Comparison of ENCODE assay signal across 10 mouse cellular contexts in the genomic region with DNA sequence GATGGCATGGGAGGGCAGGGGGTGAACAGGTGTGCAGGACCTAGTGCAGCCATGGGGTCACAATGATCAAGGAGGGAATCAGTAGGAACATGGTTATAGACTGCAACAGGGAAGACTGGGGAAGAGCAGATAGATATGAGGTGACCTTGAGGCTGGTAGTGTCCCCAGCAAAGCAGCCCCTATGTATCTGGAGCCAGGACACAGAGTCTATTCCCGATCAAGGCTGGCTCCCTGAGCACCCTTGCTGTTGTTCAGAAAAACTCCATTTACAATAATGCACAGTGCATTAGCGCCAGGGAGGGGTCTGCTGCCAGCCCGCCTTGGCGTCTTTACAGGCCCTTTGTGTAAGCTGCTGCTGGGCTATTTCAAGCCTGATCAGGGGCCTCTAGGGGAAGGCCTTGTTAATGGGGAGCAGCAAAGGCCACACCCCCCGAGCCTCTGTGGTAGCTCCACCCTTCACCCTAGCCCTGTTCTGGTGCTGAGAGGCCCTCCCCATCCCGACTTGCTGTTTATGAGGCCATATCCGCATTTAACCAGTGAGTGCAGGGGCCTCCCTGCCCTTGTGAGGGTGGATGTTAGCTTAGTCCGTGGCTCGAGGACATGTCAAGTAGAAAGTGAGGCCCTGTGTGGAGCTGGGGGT. TPM values are rescaled to one million over a fixed set of nuclear protein-coding genes. Genes with fewer than 3 reads are reported as not detected.
DNase-seq lines count a peak whose midpoint lies in the region; ATAC-seq and TF ChIP-seq lines count a peak whose summit lies in the region.
"Had no signal": no experiment of that assay in that cellular context is flagged by ENCODE, and none has a peak within 500 bp of the region (broad histone marks: within the 10 kb centered on the region; RNA-seq: fewer than 3 reads in every experiment).

No protein-coding gene starts in this region.

- H3K27ac ChIP-seq in lung, embryonic 16.5 days (ENCODE audit: low read length), result 0 out of 2 replicates have a peak overlapping the region, but pooled peaks have one; percentile 16
- no peak overlapping the region for H3K27ac ChIP-seq in forebrain, embryonic 15.5 days (replicated peaks)
- no peak overlapping the region for H3K27ac ChIP-seq in hindbrain, postnatal 0 days

- DNase-seq in lung, postnatal 4 days, result no peak
- DNase-seq in hindbrain, postnatal 0 days (ENCODE audit: low spot score), result peak; percentile 54
- peak; percentile 59 for DNase-seq in retina, embryonic 14.5 days (ENCODE audit: low spot score)
- no peak for DNase-seq in right cerebral cortex, postnatal 36 days (ENCODE audit: low spot score in 2 of 2)
- DNase-seq in spleen, postnatal 36 days (ENCODE audit: low spot score in 2 of 2), result no peak
- no peak for DNase-seq in thymus, adult 18-20 months
- DNase-seq: thymus, postnatal 14 days had no signal

- H3K9ac ChIP-seq in lung, embryonic 16.5 days (ENCODE audit: low read length), result no peak overlapping the region
- H3K9ac ChIP-seq in forebrain, embryonic 15.5 days (replicated peaks), result 0 out of 2 replicates have a peak overlapping the region, but pooled peaks have one; percentile 19
- no peak overlapping the region for H3K9ac ChIP-seq in hindbrain, postnatal 0 days (replicated peaks; ENCODE audit: low read length)

- no peaks in the 10 kb centered on the region for H3K36me3 ChIP-seq in lung, embryonic 16.5 days (ENCODE audit: control insufficient read depth, insufficient read depth, low read length)
- H3K36me3 ChIP-seq in forebrain, embryonic 15.5 days, result no peaks in the 10 kb centered on the region
- H3K36me3 ChIP-seq in hindbrain, postnatal 0 days (ENCODE audit: insufficient read depth, low read length), result no peaks in the 10 kb centered on the region

- H3K27me3 ChIP-seq in lung, embryonic 16.5 days (ENCODE audit: control insufficient read depth, insufficient read depth, low read depth, low read length), result no peaks in the 10 kb centered on the region
- no peaks in the 10 kb centered on the region for H3K27me3 ChIP-seq in forebrain, embryonic 15.5 days
- no peaks in the 10 kb centered on the region for H3K27me3 ChIP-seq in hindbrain, postnatal 0 days (ENCODE audit: insufficient read depth, low read length)

- H3K4me3 ChIP-seq in lung, embryonic 16.5 days (ENCODE audit: low read length), result no peak overlapping the region
- no peak overlapping the region for H3K4me3 ChIP-seq in forebrain, embryonic 15.5 days
- no peak overlapping the region for H3K4me3 ChIP-seq in hindbrain, postnatal 0 days (ENCODE audit: low read length)

- ATAC-seq in lung, embryonic 16.5 days (ENCODE audit: low read depth), result peak; percentile 60; the same call in 1 of the 2 replicates
- ATAC-seq in forebrain, embryonic 15.5 days (replicated peaks), result peak; percentile 78
- peak; percentile 51; the same call in 1 of the 2 replicates for ATAC-seq in hindbrain, postnatal 0 days
- ATAC-seq: inflammation-experienced regulatory T-cells, adult 6 months had no signal

- no peaks in the 10 kb centered on the region for H3K9me3 ChIP-seq in lung, embryonic 16.5 days (ENCODE audit: control insufficient read depth, low read length)
- no peaks in the 10 kb centered on the region for H3K9me3 ChIP-seq in forebrain, embryonic 15.5 days
- H3K9me3 ChIP-seq in hindbrain, postnatal 0 days (ENCODE audit: low read length), result 0 out of 2 replicates have a peak, but pooled peaks cover 4% of the 10 kb centered on the region

- no peaks in the 10 kb centered on the region; the same call in 1 of the 2 replicates for H3K4me1 ChIP-seq in lung, embryonic 16.5 days (replicated peaks; ENCODE audit: control insufficient read depth, insufficient read depth, low read length)
- peaks cover 9% of the 10 kb centered on the region for H3K4me1 ChIP-seq in forebrain, embryonic 15.5 days
- no peaks in the 10 kb centered on the region for H3K4me1 ChIP-seq in hindbrain, postnatal 0 days (ENCODE audit: insufficient read depth, low read length)

- 15% methylated on average over 9 of the region's 9 CpGs for WGBS in lung, embryonic 16.5 days
- 9% methylated on average over 9 of the region's 9 CpGs for WGBS in forebrain, embryonic 15.5 days
- 17% methylated on average over 9 of the region's 9 CpGs for WGBS in hindbrain, postnatal 0 days

- TF ChIP-seq CTCF in hindbrain, postnatal 0 days (IDR thresholded peaks at IDR 0.05; ENCODE audit: low read depth), result no peak

- no peak overlapping the region for H3K4me2 ChIP-seq in lung, embryonic 16.5 days (ENCODE audit: low read depth, low read length)
- no peak overlapping the region for H3K4me2 ChIP-seq in forebrain, embryonic 15.5 days (replicated peaks)
- no peak overlapping the region for H3K4me2 ChIP-seq in hindbrain, postnatal 0 days (ENCODE audit: low read depth, low read length)

RNA-seq across cellular contexts. Expression of a gene that starts 7.9 kb away (rescaled TPM):
- 5.8 and 7.4 TPM in 2 replicates for polyA plus RNA-seq in lung, embryonic 16.5 days (2015; fragmentation: Nextera tagmentation; extraction: Ambion mirVana)
- polyA plus RNA-seq in forebrain, embryonic 15.5 days (2015; fragmentation: Nextera tagmentation; extraction: Ambion mirVana), result 1.00 and 1.9 TPM in 2 replicates
- 5.7 and 7.4 TPM in 2 replicates for total RNA-seq in hindbrain, postnatal 0 days (2014; rRNA removed)
- polyA plus RNA-seq in hindbrain, postnatal 0 days (2015; fragmentation: Nextera tagmentation; extraction: Ambion mirVana), result 2.3 and 3.2 TPM in 2 replicates
- polyA plus RNA-seq: inflammation-experienced regulatory T-cells, adult 6 months had no signal

RNA-seq across cellular contexts. Expression of a gene that starts 28.8 kb away (rescaled TPM):
- polyA plus RNA-seq in lung, embryonic 16.5 days (2015; fragmentation: Nextera tagmentation; extraction: Ambion mirVana), result 1.5 and 2.0 TPM in 2 replicates
- polyA plus RNA-seq in forebrain, embryonic 15.5 days (2015; fragmentation: Nextera tagmentation; extraction: Ambion mirVana), result 13.8 and 15.8 TPM in 2 replicates
- total RNA-seq in hindbrain, postnatal 0 days (2014; rRNA removed), result 82.1 and 111 TPM in 2 replicates
- 4.8 and 5.7 TPM in 2 replicates for polyA plus RNA-seq in hindbrain, postnatal 0 days (2015; fragmentation: Nextera tagmentation; extraction: Ambion mirVana)
- polyA plus RNA-seq: inflammation-experienced regulatory T-cells, adult 6 months had no signal

RNA-seq across cellular contexts. Expression of a gene that starts 34.7 kb away (rescaled TPM):
- polyA plus RNA-seq in lung, embryonic 16.5 days (2015; fragmentation: Nextera tagmentation; extraction: Ambion mirVana), result 0.11 and 0.21 TPM in 2 replicates
- polyA plus RNA-seq in forebrain, embryonic 15.5 days (2015; fragmentation: Nextera tagmentation; extraction: Ambion mirVana), result 0.11 and 0.29 TPM in 2 replicates
- 2.3 and 2.5 TPM in 2 replicates for total RNA-seq in hindbrain, postnatal 0 days (2014; rRNA removed)
- polyA plus RNA-seq in hindbrain, postnatal 0 days (2015; fragmentation: Nextera tagmentation; extraction: Ambion mirVana), result 0.84 and 1.2 TPM in 2 replicates
- polyA plus RNA-seq: inflammation-experienced regulatory T-cells, adult 6 months had no signal

Comparison
In these comparisons a context has a peak if more than half of its experiments do, and no peak if none do; other contexts are left out.
1. DNase-seq: peak in hindbrain, postnatal 0 days (single experiment) and retina, embryonic 14.5 days (single experiment); none in lung, postnatal 4 days (0 of 2), right cerebral cortex, postnatal 36 days (0 of 2), spleen, postnatal 36 days (0 of 2) and thymus, adult 18-20 months (0 of 2).
2. Peak in every context shown above with its lines, with median percentiles within 50 percentile points of each other: ATAC-seq.